Mouse (Mus musculus) thymus, adult 2 months (tissue): Measurements from ENCODE around the gene Slc9a2. TPM values are rescaled to one million over a fixed set of nuclear protein-coding genes. Genes with fewer than 3 reads are reported as not detected.
"Not testable (repeated sequence)": the region's sequence is repeated elsewhere in the genome, so short reads cannot be mapped to it uniquely, and the experiment has no call there.

Experiments used
- DNase-seq: peaks from one replicate; pipeline ENCODE4 v3.0.0; 2021
- H3K27ac ChIP-seq: fragments of 200-500 bp; 2 replicates; pipeline ENCODE4 v1.5.1; 2012; ENCODE audit warnings: low read length, control low read depth; ENCODE audit not compliant: control insufficient read depth, insufficient read depth
- H3K27me3 ChIP-seq: fragments of 200-500 bp; 2 replicates; pipeline ENCODE4 v1.6.1; 2012; ENCODE audit warnings: mild to moderate bottlenecking, low read length, moderate library complexity, mixed read lengths; ENCODE audit not compliant: control insufficient read depth, insufficient read depth
- H3K36me3 ChIP-seq: fragments of 200-500 bp; 2 replicates; pipeline ENCODE4 v1.6.1; 2012; ENCODE audit warnings: mild to moderate bottlenecking, low read length, moderate library complexity; ENCODE audit not compliant: control insufficient read depth, insufficient read depth
- H3K4me1 ChIP-seq: fragments of 200-500 bp; replicated peaks from 2 replicates; pipeline ENCODE4 v1.6.1; 2012; ENCODE audit warnings: low read length; ENCODE audit not compliant: control insufficient read depth, insufficient read depth
- H3K4me3 ChIP-seq: fragments of 200-500 bp; 2 replicates; pipeline ENCODE4 v1.5.1; 2012; ENCODE audit warnings: mild to moderate bottlenecking, low read length, control low read depth, moderate library complexity; ENCODE audit not compliant: control insufficient read depth, insufficient read depth
- CTCF ChIP-seq: fragments of 200-500 bp; IDR thresholded peaks from 2 replicates; pipeline ENCODE4 v1.5.1; 2012; ENCODE audit warnings: mild to moderate bottlenecking, control low read depth, low read length, moderate library complexity, borderline replicate concordance; ENCODE audit not compliant: control insufficient read depth, poor library complexity, insufficient read depth; ENCODE audit errors: extremely low read depth
- POLR2A ChIP-seq: fragments of 200-500 bp; IDR thresholded peaks from 2 replicates; pipeline ENCODE4 v1.6.1; 2012; ENCODE audit warnings: mild to moderate bottlenecking, low read length, control low read depth, moderate library complexity; ENCODE audit not compliant: control insufficient read depth, poor library complexity, insufficient read depth; ENCODE audit errors: extremely low read depth
- WGBS: fragments of 180-500 bp; shearing (Covaris S2); methylation state at CpG from one replicate; pipeline ENCODE4 v1.1.7; 2018; 5-methylcytosine and 5-hydroxymethylcytosine counted together
- polyA plus RNA-seq: library from polyadenylated mRNA; depleted of rRNA; stranded (reverse); fragments of >200 nt; gene quantifications from 2 replicates; pipeline ENCODE4 v1.2.3, GENCODE M21; 2012

The Slc9a2 gene
- polyA plus RNA-seq, 1 experiment, result 7.8 TPM

- Histone ChIP-seq H3K4me3 (no peak overlapping the region), H3K27ac (no peak overlapping the region), H3K27me3 (no peaks in the 10 kb centered on the region), H3K4me1 (no peaks in the 10 kb centered on the region), H3K36me3 (no peaks in the 10 kb centered on the region)
- WGBS, result 93% methylated on average over 9 of the region's 9 CpGs
- TF ChIP-seq CTCF, result no peak
- no peak for DNase-seq
These were observed 34.6 kb downstream of the Slc9a2 start for GRCm38 (mm10) chr1:40714950-40715349.

GRCm38 (mm10) chr1:40726051-40726450 lies 45.7 kb downstream of the Slc9a2 start:
- WGBS, result 98% methylated on average over 10 of the region's 10 CpGs

GRCm38 (mm10) chr1:40727404-40727803 lies 47.0 kb downstream of the Slc9a2 start:
- no peaks in the 10 kb centered on the region for H3K4me1 ChIP-seq
- H3K36me3 ChIP-seq, result no peaks in the 10 kb centered on the region
- no peak overlapping the region for H3K27ac ChIP-seq
- H3K4me3 ChIP-seq, result no peak overlapping the region
- H3K27me3 ChIP-seq, result no peaks in the 10 kb centered on the region
- no peak for DNase-seq
- 89% methylated on average over 7 of the region's 7 CpGs for WGBS
- TF ChIP-seq POLR2A, result no peak
- no peak for TF ChIP-seq CTCF

More at GRCm38 (mm10) chr1:40726051-40726450, 45.7 kb downstream of the Slc9a2 start:
- Histone ChIP-seq H3K4me3 (no peak overlapping the region), H3K27me3 (no peaks in the 10 kb centered on the region), H3K4me1 (no peaks in the 10 kb centered on the region), H3K36me3 (no peaks in the 10 kb centered on the region), H3K27ac (no peak overlapping the region)
- TF ChIP-seq POLR2A, result no peak
- no peak for TF ChIP-seq CTCF
- no peak for DNase-seq

GRCm38 (mm10) chr1:40728636-40729035 lies 48.3 kb downstream of the Slc9a2 start:
- 100% methylated on average over 1 of the region's 1 CpGs for WGBS
- H3K27me3 ChIP-seq, result no peaks in the 10 kb centered on the region
- H3K36me3 ChIP-seq, result no peaks in the 10 kb centered on the region
- no peak overlapping the region for H3K27ac ChIP-seq
- H3K4me3 ChIP-seq, result no peak overlapping the region
- H3K4me1 ChIP-seq, result no peaks in the 10 kb centered on the region
- TF ChIP-seq CTCF (no peak), POLR2A (no peak)
- no peak for DNase-seq

- no peaks in the 10 kb centered on the region for H3K36me3 ChIP-seq
- WGBS, result 38% methylated on average over 8 of the region's 8 CpGs
- H3K4me1 ChIP-seq, result no peaks in the 10 kb centered on the region
- peak; percentile 35 for DNase-seq
- TF ChIP-seq CTCF, result no peak
- TF ChIP-seq POLR2A, result no peak
- no peak overlapping the region for H3K27ac ChIP-seq
- no peaks in the 10 kb centered on the region for H3K27me3 ChIP-seq
- no peak overlapping the region for H3K4me3 ChIP-seq
These were observed 57.3 kb downstream of the Slc9a2 start for GRCm38 (mm10) chr1:40737671-40738070.

GRCm38 (mm10) chr1:40738246-40738645 lies 57.9 kb downstream of the Slc9a2 start:
- not testable (repeated sequence) for H3K4me3 ChIP-seq, H3K4me1 ChIP-seq, H3K36me3 ChIP-seq, H3K27ac ChIP-seq, H3K27me3 ChIP-seq, DNase-seq
- WGBS, result 96% methylated on average over 9 of the region's 9 CpGs

- Histone ChIP-seq H3K4me1 (no peaks in the 10 kb centered on the region), H3K27ac (no peak overlapping the region), H3K36me3 (no peaks in the 10 kb centered on the region), H3K27me3 (no peaks in the 10 kb centered on the region), H3K4me3 (no peak overlapping the region)
- WGBS, result 88% methylated on average over 2 of the region's 2 CpGs
- TF ChIP-seq CTCF, result no peak
- TF ChIP-seq POLR2A, result no peak
- DNase-seq, result no peak
These were observed 60.4 kb downstream of the Slc9a2 start for GRCm38 (mm10) chr1:40740739-40741138.

- Histone ChIP-seq H3K27me3 (no peaks in the 10 kb centered on the region), H3K27ac (no peak overlapping the region), H3K36me3 (no peaks in the 10 kb centered on the region), H3K4me3 (no peak overlapping the region), H3K4me1 (no peaks in the 10 kb centered on the region)
- no peak for DNase-seq
- WGBS, result 84% methylated on average over 5 of the region's 5 CpGs
- TF ChIP-seq POLR2A, result no peak
- no peak for TF ChIP-seq CTCF
These were observed 65.7 kb downstream of the Slc9a2 start for GRCm38 (mm10) chr1:40746089-40746488.
